Mouse (Mus musculus) liver, embryonic 11.5 days (tissue): ENCODE results near the gene Ifnk. TPM values are rescaled to one million over a fixed set of nuclear protein-coding genes. Genes with fewer than 3 reads are reported as not detected.

Experiments
- ATAC-seq: fragments of 200-750 bp; cut with Nextera tagmentation; replicated peaks from 2 replicates; pipeline ENCODE4 v1.8.0; 2017; ENCODE audit warnings: moderate number of reproducible peaks, mild to moderate bottlenecking, moderate TSS enrichment, moderate library complexity; ENCODE audit not compliant: low FRiP score
- DNase-seq: peaks from one replicate; pipeline ENCODE4 v3.0.0-alpha.2; 2017; ENCODE audit warnings: low spot score
- H3K27ac ChIP-seq: fragments of 300-500 bp; sonication (generic); 2 replicates; pipeline ENCODE4 v1.5.1; 2014; ENCODE audit warnings: mild to moderate bottlenecking, low read depth, low read length, control low read depth
- H3K27me3 ChIP-seq: fragments of 300-500 bp; sonication (generic); replicated peaks from 2 replicates; pipeline ENCODE4 v1.6.1; 2014; ENCODE audit warnings: low read length, mixed read lengths; ENCODE audit not compliant: control insufficient read depth, insufficient read depth
- H3K36me3 ChIP-seq: fragments of 300-500 bp; sonication (generic); 2 replicates; pipeline ENCODE4 v1.6.1; 2014; ENCODE audit warnings: mild to moderate bottlenecking, low read length, moderate library complexity, mixed read lengths; ENCODE audit not compliant: control insufficient read depth, insufficient read depth
- H3K4me1 ChIP-seq: fragments of 300-500 bp; sonication (generic); replicated peaks from 2 replicates; pipeline ENCODE4 v1.6.1; 2014; ENCODE audit warnings: low read length, mixed read lengths; ENCODE audit not compliant: control insufficient read depth, insufficient read depth
- H3K4me2 ChIP-seq: fragments of 300-500 bp; sonication (generic); 2 replicates; pipeline ENCODE4 v1.6.1; 2014; ENCODE audit warnings: mild to moderate bottlenecking, control low read depth, moderate library complexity
- H3K4me3 ChIP-seq: fragments of 300-500 bp; sonication (generic); 2 replicates; pipeline ENCODE4 v1.5.1; 2014; ENCODE audit warnings: low read depth, low read length, control low read depth
- H3K9ac ChIP-seq: fragments of 300-500 bp; sonication (generic); 2 replicates; pipeline ENCODE4 v1.6.1; 2014; ENCODE audit warnings: low read depth, low read length, control low read depth
- H3K9me3 ChIP-seq: fragments of 300-500 bp; sonication (generic); 2 replicates; pipeline ENCODE4 v1.6.1; 2016; ENCODE audit warnings: low read length, inconsistent platforms, mixed read lengths; ENCODE audit not compliant: control insufficient read depth
- WGBS: fragments of 180-500 bp; shearing (Covaris S2); extraction: QIAGEN DNeasy Blood & Tissue Kit; methylation state at CpG from one replicate; pipeline ENCODE4 v1.1.7; 2014; 5-methylcytosine and 5-hydroxymethylcytosine counted together
- polyA plus RNA-seq: library from polyadenylated mRNA; unstranded; fragments of >200 nt; fragmentation: Nextera tagmentation; extraction: Ambion mirVana; gene quantifications from 2 replicates; pipeline ENCODE4 v1.2.1, GENCODE M21; 2014

The Ifnk gene
- polyA plus RNA-seq, 1 experiment from 2014 or later = not detected

- Histone ChIP-seq H3K4me1 (peaks cover 2% of the 10 kb centered on the region), H3K36me3 (no peaks in the 10 kb centered on the region), H3K4me2 (no peak overlapping the region), H3K4me3 (no peak overlapping the region), H3K27ac (no peak overlapping the region), H3K9me3 (no peaks in the 10 kb centered on the region), H3K9ac (no peak overlapping the region), H3K27me3 (no peaks in the 10 kb centered on the region)
- DNase-seq (no peak), ATAC-seq (no peak)
- WGBS = 81% methylated on average over 8 of the region's 8 CpGs
Measured at GRCm38 (mm10) chr4:35120575-35120974, 31.3 kb upstream of the Ifnk start.

- no peak overlapping the region for H3K27ac ChIP-seq
- H3K4me3 ChIP-seq = no peak overlapping the region
- peaks cover 2% of the 10 kb centered on the region for H3K4me1 ChIP-seq
- H3K4me2 ChIP-seq = no peak overlapping the region
- H3K36me3 ChIP-seq = no peaks in the 10 kb centered on the region
- no peaks in the 10 kb centered on the region for H3K27me3 ChIP-seq
- H3K9ac ChIP-seq = no peak overlapping the region
- H3K9me3 ChIP-seq = no peaks in the 10 kb centered on the region
- WGBS = 67% methylated on average over 12 of the region's 12 CpGs
- DNase-seq (no peak), ATAC-seq (no peak)
Measured at GRCm38 (mm10) chr4:35121060-35121459, 30.8 kb upstream of the Ifnk start.

- no peaks in the 10 kb centered on the region for H3K36me3 ChIP-seq
- H3K4me1 ChIP-seq = peaks cover 5% of the 10 kb centered on the region
- no peak overlapping the region for H3K4me2 ChIP-seq
- H3K27ac ChIP-seq = no peak overlapping the region
- no peak for DNase-seq
- no peaks in the 10 kb centered on the region for H3K9me3 ChIP-seq
- H3K27me3 ChIP-seq = no peaks in the 10 kb centered on the region
- no peak overlapping the region for H3K4me3 ChIP-seq
- 70% methylated on average over 5 of the region's 5 CpGs for WGBS
- H3K9ac ChIP-seq = no peak overlapping the region
- ATAC-seq = no peak
Measured at GRCm38 (mm10) chr4:35123087-35123486, 28.8 kb upstream of the Ifnk start.

GRCm38 (mm10) chr4:35124027-35124426, 27.8 kb upstream of the Ifnk start:
- Histone ChIP-seq H3K4me2 (no peak overlapping the region), H3K4me3 (no peak overlapping the region), H3K36me3 (no peaks in the 10 kb centered on the region), H3K4me1 (peaks cover 5% of the 10 kb centered on the region), H3K27ac (no peak overlapping the region), H3K27me3 (no peaks in the 10 kb centered on the region), H3K9ac (no peak overlapping the region), H3K9me3 (no peaks in the 10 kb centered on the region)
- ATAC-seq = no peak
- DNase-seq = no peak
- whole genome bisulfite sequencing = 79% methylated on average over 11 of the region's 11 CpGs

GRCm38 (mm10) chr4:35125299-35125777, 26.5 kb upstream of the Ifnk start:
- H3K9me3 ChIP-seq = no peaks in the 10 kb centered on the region
- H3K4me1 ChIP-seq = peaks cover 7% of the 10 kb centered on the region
- no peak overlapping the region for H3K4me2 ChIP-seq
- DNase-seq (no peak), ATAC-seq (no peak)
- no peak overlapping the region for H3K27ac ChIP-seq
- H3K36me3 ChIP-seq = no peaks in the 10 kb centered on the region
- no peak overlapping the region for H3K4me3 ChIP-seq
- WGBS = 34% methylated on average over 6 of the region's 6 CpGs
- no peak overlapping the region for H3K9ac ChIP-seq
- no peaks in the 10 kb centered on the region for H3K27me3 ChIP-seq

- ATAC-seq = no peak
- 81% methylated on average over 9 of the region's 9 CpGs for WGBS
Measured at GRCm38 (mm10) chr4:35126776-35127175, 25.1 kb upstream of the Ifnk start.

GRCm38 (mm10) chr4:35127759-35128158, 24.1 kb upstream of the Ifnk start:
- no peak overlapping the region for H3K4me3 ChIP-seq
- ATAC-seq (no peak), DNase-seq (no peak)
- H3K27ac ChIP-seq = no peak overlapping the region
- no peak overlapping the region for H3K9ac ChIP-seq
- WGBS = 69% methylated on average over 6 of the region's 6 CpGs
- peaks cover 6% of the 10 kb centered on the region for H3K4me1 ChIP-seq
- no peak overlapping the region for H3K4me2 ChIP-seq
- no peaks in the 10 kb centered on the region for H3K36me3 ChIP-seq
- no peaks in the 10 kb centered on the region for H3K27me3 ChIP-seq
- no peaks in the 10 kb centered on the region for H3K9me3 ChIP-seq

More at GRCm38 (mm10) chr4:35126776-35127175, 25.1 kb upstream of the Ifnk start:
- H3K9me3 ChIP-seq = no peaks in the 10 kb centered on the region
- no peaks in the 10 kb centered on the region for H3K27me3 ChIP-seq
- H3K9ac ChIP-seq = no peak overlapping the region
- H3K36me3 ChIP-seq = no peaks in the 10 kb centered on the region
- DNase-seq = no peak
- peaks cover 6% of the 10 kb centered on the region for H3K4me1 ChIP-seq
- H3K27ac ChIP-seq = no peak overlapping the region
- no peak overlapping the region for H3K4me2 ChIP-seq
- no peak overlapping the region for H3K4me3 ChIP-seq

GRCm38 (mm10) chr4:35130411-35130948, 21.4 kb upstream of the Ifnk start:
- no peak overlapping the region for H3K9ac ChIP-seq
- H3K9me3 ChIP-seq = no peaks in the 10 kb centered on the region
- H3K4me2 ChIP-seq = no peak overlapping the region
- no peaks in the 10 kb centered on the region for H3K36me3 ChIP-seq
- WGBS = 44% methylated on average over 6 of the region's 6 CpGs
- peaks cover 6% of the 10 kb centered on the region for H3K4me1 ChIP-seq
- no peak overlapping the region for H3K4me3 ChIP-seq
- no peak overlapping the region for H3K27ac ChIP-seq
- ATAC-seq (no peak), DNase-seq (no peak)
- H3K27me3 ChIP-seq = no peaks in the 10 kb centered on the region

- H3K27me3 ChIP-seq = no peaks in the 10 kb centered on the region
- H3K4me2 ChIP-seq = no peak overlapping the region
- no peak overlapping the region for H3K27ac ChIP-seq
- DNase-seq (no peak), ATAC-seq (no peak)
- H3K4me3 ChIP-seq = no peak overlapping the region
- no peak overlapping the region for H3K9ac ChIP-seq
- peaks cover 12% of the 10 kb centered on the region for H3K4me1 ChIP-seq
- WGBS = 84% methylated on average over 4 of the region's 4 CpGs
- no peaks in the 10 kb centered on the region for H3K36me3 ChIP-seq
- H3K9me3 ChIP-seq = no peaks in the 10 kb centered on the region
Measured at GRCm38 (mm10) chr4:35131592-35131991, 20.3 kb upstream of the Ifnk start.
